Mouse (Mus musculus) embryonic fibroblast, embryonic 13.5 days (primary cell): ENCODE results near the gene Foxred2. TPM values are rescaled to one million over a fixed set of nuclear protein-coding genes. Genes with fewer than 3 reads are reported as not detected.
A peak's percentile ranks its signal among the peaks of the same experiment; 100 is the strongest.

ENCODE experiments used
- H3K27ac ChIP-seq: 2 replicates; pipeline ENCODE4 v1.5.1; 2012; ENCODE audit warnings: low read length, control low read depth, inconsistent platforms; ENCODE audit not compliant: insufficient read depth
- H3K4me1 ChIP-seq: 2 replicates; pipeline ENCODE4 v1.6.1; 2011; ENCODE audit warnings: low read length; ENCODE audit not compliant: control insufficient read depth, insufficient read depth
- H3K4me3 ChIP-seq: 2 replicates; pipeline ENCODE4 v1.5.1; 2011; ENCODE audit warnings: mild to moderate bottlenecking, control low read depth, low read length; ENCODE audit not compliant: insufficient read depth
- CTCF ChIP-seq: IDR thresholded peaks from 2 replicates; pipeline ENCODE4 v1.5.1; 2011; ENCODE audit warnings: mild to moderate bottlenecking, control low read depth, low read length, moderate library complexity, borderline replicate concordance; ENCODE audit not compliant: insufficient read depth
- POLR2A ChIP-seq: IDR thresholded peaks from 2 replicates; pipeline ENCODE4 v1.6.1; 2011; ENCODE audit warnings: low read depth, mild to moderate bottlenecking, control low read depth, low read length, moderate library complexity
- polyA plus RNA-seq: library from polyadenylated mRNA; stranded (reverse); fragments of >200 nt; gene quantifications from 2 replicates; pipeline ENCODE4 v1.2.4, GENCODE M21; 2011; ENCODE audit warnings: low read depth; ENCODE audit not compliant: missing spikeins, insufficient read length

Gene Foxred2
- polyA plus RNA-seq, 1 experiment: 3.9 TPM

- H3K4me3 ChIP-seq: no peak overlapping the region
- H3K27ac ChIP-seq: no peak overlapping the region
- peaks cover 15% of the 10 kb centered on the region for H3K4me1 ChIP-seq
- no peak for TF ChIP-seq CTCF
- TF ChIP-seq POLR2A: no peak
Measured at GRCm38 (mm10) chr15:77912048-77912447, 44.5 kb downstream of the Foxred2 start.

DNA sequence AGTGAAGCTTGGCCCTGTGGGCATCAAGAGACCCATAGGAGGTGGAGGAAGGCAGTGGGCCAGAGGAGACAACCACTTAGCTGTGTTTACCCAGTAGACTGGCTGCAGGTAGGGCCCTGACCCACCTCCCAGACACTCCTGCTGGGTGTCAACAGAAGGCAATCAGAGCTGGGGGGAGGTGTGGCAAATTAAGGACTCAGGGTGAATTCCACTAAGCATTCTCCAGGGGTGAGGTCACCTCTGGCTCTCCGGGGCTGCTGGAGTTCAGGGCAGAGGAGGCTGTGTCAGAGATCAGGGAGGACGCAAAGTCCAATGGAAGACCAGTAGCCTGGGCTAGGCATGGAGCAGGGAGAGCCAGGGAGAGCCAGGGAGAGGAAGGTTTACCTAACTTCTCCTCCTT lies 45.5 kb downstream of the Foxred2 start:
- Histone ChIP-seq H3K4me3 (no peak overlapping the region), H3K4me1 (peaks cover 13% of the 10 kb centered on the region), H3K27ac (peak overlapping the region; percentile 70)
- TF ChIP-seq POLR2A: no peak
- TF ChIP-seq CTCF: no peak

GRCm38 (mm10) chr15:77907646-77908518 lies 48.6 kb downstream of the Foxred2 start:
- Histone ChIP-seq H3K4me3 (no peak overlapping the region), H3K27ac (no peak overlapping the region), H3K4me1 (peaks cover 18% of the 10 kb centered on the region)
- TF ChIP-seq POLR2A: no peak
- no peak for TF ChIP-seq CTCF

DNA sequence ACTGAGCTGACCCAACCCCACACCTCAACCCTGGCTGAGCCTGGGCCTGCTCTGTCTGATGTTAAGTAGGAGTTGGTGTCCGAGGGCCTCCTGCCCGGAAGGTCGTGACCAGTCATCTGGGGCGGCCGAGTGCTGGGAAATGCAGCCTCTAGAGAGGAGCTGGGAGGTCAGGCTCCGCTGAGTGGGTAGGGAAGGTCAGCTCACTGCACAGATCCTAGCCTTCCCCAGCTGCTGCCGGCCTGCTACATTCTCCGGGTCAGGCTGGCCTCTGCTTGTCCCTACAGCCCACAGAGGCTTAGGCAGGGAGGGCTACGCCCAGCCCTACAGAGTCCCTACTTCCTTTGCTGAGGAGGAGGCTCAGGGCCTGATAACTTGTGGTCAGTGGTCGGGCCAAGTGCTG lies 50.0 kb downstream of the Foxred2 start:
- no peak overlapping the region for H3K4me3 ChIP-seq
- H3K27ac ChIP-seq: no peak overlapping the region
- H3K4me1 ChIP-seq: peaks cover 12% of the 10 kb centered on the region
- TF ChIP-seq CTCF (no peak), POLR2A (no peak)

GRCm38 (mm10) chr15:77906081-77906480 lies 50.4 kb downstream of the Foxred2 start:
- H3K4me3 ChIP-seq: no peak overlapping the region

GRCm38 (mm10) chr15:77905275-77905970 lies 51.1 kb downstream of the Foxred2 start:
- Histone ChIP-seq H3K4me3 (peak overlapping the region; percentile 2; the same call in 1 of the 2 replicates), H3K4me1 (peaks cover 6% of the 10 kb centered on the region; the same call in 1 of the 2 replicates), H3K27ac (peak overlapping the region; percentile 89)
- TF ChIP-seq CTCF (no peak), POLR2A (peak; percentile 76)

More at GRCm38 (mm10) chr15:77906081-77906480, 50.4 kb downstream of the Foxred2 start:
- peak overlapping the region; percentile 89 for H3K27ac ChIP-seq
- TF ChIP-seq CTCF (no peak), POLR2A (no peak)
- peaks cover 11% of the 10 kb centered on the region for H3K4me1 ChIP-seq

DNA sequence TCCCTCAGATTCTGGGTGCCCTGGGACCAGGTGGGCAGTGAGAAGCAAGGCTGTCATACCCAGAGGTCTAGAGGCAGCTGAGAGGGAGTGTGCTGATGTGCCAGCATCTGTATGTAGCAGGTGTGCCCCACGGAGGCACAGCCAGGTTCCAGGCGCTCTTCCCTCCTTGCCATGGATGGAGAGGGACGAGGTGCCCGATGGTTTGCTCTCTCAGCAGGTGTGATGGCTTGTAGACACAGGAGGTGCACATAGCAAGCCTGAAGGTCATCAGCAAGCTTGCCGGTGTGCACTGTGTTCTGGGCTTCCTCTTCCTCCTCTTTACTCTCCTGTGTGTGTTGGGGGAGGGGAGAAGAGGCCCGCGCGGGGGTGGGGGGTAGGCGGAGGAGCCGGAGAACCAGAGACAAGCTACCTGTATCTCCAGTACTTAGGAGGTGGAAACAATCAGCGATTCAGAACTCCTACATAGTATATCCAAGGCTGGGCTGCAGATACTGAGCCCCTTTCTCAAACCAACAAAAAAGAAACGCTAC lies 52.1 kb downstream of the Foxred2 start:
- no peak overlapping the region for H3K4me3 ChIP-seq
- H3K4me1 ChIP-seq: peaks cover 6% of the 10 kb centered on the region; the same call in 1 of the 2 replicates
- H3K27ac ChIP-seq: no peak overlapping the region
- TF ChIP-seq POLR2A (peak; percentile 43; the same call in 1 of the 2 replicates), CTCF (no peak)

- H3K4me1 ChIP-seq: peaks cover 6% of the 10 kb centered on the region; the same call in 1 of the 2 replicates
- H3K27ac ChIP-seq: no peak overlapping the region
- no peak for TF ChIP-seq CTCF
- no peak for TF ChIP-seq POLR2A
- H3K4me3 ChIP-seq: no peak overlapping the region
Measured at GRCm38 (mm10) chr15:77903176-77903575, 53.3 kb downstream of the Foxred2 start.

GRCm38 (mm10) chr15:77894926-77895325 lies 61.6 kb downstream of the Foxred2 start:
- TF ChIP-seq POLR2A: no peak
- no peak for TF ChIP-seq CTCF
- H3K27ac ChIP-seq: no peak overlapping the region
- no peak overlapping the region for H3K4me3 ChIP-seq
- H3K4me1 ChIP-seq: peaks cover 16% of the 10 kb centered on the region

DNA sequence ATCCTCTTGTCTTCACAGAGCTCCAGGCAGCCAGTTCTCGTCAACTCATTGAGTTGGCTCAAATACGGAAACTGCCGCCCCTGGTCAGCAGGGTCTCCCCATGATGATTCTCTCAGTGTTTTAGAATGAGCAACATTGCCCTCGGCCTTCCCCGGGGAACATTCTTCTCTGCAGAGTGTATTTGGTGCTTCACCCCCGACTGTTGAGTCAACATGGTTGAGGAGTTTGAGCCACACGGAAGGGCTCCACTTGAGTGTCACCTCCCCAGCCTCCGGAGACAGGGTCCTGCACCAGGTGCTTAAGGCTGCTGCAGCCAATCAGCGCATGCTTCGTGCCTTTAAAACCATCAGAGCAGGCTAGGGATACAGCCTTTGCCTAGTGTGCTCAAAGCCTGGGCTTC lies 63.2 kb downstream of the Foxred2 start:
- H3K4me3 ChIP-seq: no peak overlapping the region
- TF ChIP-seq POLR2A: no peak
- no peak for TF ChIP-seq CTCF
- H3K4me1 ChIP-seq: peaks cover 20% of the 10 kb centered on the region
- peak overlapping the region; percentile 22; the same call in 1 of the 2 replicates for H3K27ac ChIP-seq
